Mouse (Mus musculus): ENCODE data around the gene Scarb1.

The Scarb1 gene

GRCm38 (mm10) chr5:125271531-125272203 is 69.2 kb downstream of the Scarb1 start:
- DNase-seq (ENCODE audit: low spot score in 2 of 2): peak in 1 of 2 experiments; percentile 80

GRCm38 (mm10) chr5:125270587-125271130 is 70.2 kb downstream of the Scarb1 start:
- DNase-seq (ENCODE audit: low spot score in 2 of 2): peak in 1 of 2 experiments; percentile 66

- DNase-seq (ENCODE audit: low spot score in 2 of 2): no peak
These were observed 71.1 kb downstream of the Scarb1 start for GRCm38 (mm10) chr5:125269836-125270235.

DNA sequence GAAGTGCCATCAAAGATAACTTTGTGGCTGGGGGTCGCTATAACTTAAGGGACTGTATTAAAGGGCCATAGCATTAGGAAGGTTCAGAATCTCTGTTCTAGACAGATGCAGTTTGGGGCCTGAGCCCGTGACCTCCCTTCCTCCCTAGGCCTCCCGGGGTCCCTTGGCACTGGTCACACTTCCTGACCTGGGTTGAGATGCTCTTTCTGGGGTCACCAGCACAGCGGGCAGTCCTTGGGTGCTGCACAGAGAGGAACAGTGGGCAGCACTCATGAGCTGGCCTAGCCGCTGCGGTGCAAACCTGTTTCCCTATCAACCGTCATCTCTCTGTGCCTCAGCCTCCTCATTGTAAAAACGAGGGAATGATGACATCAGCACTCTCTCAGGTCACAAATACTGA is 71.5 kb downstream of the Scarb1 start:
- DNase-seq (ENCODE audit: low spot score in 2 of 2): no peak

GRCm38 (mm10) chr5:125268033-125268765 is 72.7 kb downstream of the Scarb1 start:
- DNase-seq (ENCODE audit: low spot score in 2 of 2): peak in 1 of 2 experiments; percentile 80

GRCm38 (mm10) chr5:125267150-125267961 is 73.5 kb downstream of the Scarb1 start:
- DNase-seq (ENCODE audit: low spot score in 2 of 2): peak in 1 of 2 experiments; percentile 60

- DNase-seq (ENCODE audit: low spot score in 2 of 2): no peak
These were observed 74.8 kb downstream of the Scarb1 start for GRCm38 (mm10) chr5:125266128-125266527.

- no peak for DNase-seq (ENCODE audit: low spot score in 2 of 2)
These were observed 76.2 kb downstream of the Scarb1 start for GRCm38 (mm10) chr5:125264700-125265099.

DNA sequence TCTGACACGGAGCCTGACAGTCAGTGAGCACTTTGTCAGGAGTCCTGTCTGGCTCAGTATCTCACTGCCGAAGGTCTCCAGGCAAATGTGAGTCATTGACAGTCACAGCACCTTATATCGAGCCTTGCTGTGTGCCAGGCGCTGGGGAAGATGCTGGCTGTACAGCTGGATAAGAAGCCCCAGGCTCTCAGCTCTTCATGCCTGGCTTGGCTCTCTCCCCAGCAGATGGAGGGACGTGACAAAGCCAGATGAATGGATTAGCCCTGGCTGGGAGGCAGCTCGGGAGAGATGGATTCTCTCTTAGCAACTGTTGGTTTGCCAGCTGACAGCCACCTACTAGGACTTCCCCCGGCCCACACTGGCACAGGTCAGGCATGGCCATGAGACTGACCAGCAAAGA is 78.3 kb downstream of the Scarb1 start:
- DNase-seq (ENCODE audit: low spot score in 2 of 2): peak in 1 of 2 experiments; percentile 60

DNA sequence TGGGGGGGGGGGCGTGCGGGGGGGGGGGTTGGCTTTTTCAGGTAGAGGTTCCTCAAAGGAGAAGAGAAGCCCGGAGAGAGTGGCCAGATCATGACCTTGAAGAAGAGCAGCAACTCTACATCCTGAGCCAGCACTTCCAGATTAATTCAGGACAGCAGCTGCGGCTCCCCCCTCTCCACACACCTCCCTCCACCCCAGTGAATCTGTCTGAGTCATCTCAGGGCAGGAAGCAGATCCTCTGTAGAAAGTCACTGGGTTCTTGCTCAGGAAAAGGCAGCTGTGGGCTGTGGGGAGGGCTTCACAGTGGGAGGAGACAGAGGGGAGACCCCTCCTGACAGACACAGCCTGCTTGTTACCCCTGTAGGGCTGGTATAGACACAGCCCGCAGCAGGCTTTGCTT is 87.0 kb downstream of the Scarb1 start:
- no peak for DNase-seq (ENCODE audit: low spot score in 2 of 2)

DNA sequence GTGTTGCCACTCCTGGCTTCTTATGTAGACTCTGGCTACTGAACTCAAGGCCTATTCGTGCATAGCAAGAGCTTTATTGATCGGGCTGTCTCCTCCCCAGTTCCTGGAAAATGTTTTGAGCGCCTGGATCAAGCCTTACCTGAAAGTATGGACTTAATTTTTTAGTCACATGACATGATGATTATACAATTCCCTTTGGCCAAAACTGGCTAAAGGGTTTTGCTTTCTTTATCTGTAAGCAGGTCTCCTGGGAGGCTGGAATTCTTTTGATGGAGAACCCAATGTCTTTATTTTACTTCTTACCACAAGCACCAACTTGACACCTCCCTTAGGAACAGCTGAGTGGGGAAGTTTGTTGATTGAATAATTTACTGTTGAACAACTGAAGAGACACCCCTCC is 87.4 kb downstream of the Scarb1 start:
- no peak for DNase-seq (ENCODE audit: low spot score in 2 of 2)

DNA sequence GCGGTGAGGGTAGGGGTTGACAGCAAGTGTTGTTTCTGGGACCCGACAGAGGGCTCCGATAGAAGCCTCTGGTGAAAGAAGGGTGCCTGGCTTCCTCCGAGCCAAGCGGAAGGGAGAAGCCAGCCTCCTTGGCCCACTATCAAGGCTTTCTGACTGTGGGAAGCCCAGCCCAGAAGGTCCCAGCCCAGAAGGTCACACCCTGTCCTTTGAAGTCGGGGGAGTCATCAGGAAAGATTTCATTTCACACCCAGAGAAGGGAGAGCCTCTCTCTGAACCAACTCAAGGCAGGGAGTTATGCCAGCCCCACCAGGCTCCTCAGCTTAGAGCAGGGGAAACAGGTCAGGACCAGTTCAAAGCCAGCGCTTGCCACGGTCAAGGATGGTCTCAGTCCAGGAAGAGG is 88.2 kb downstream of the Scarb1 start:
- DNase-seq (ENCODE audit: low spot score in 2 of 2): peak in 1 of 2 experiments; percentile 36

- no peak for DNase-seq (ENCODE audit: low spot score in 2 of 2)
These were observed 88.8 kb downstream of the Scarb1 start for GRCm38 (mm10) chr5:125251885-125252615.

DNA sequence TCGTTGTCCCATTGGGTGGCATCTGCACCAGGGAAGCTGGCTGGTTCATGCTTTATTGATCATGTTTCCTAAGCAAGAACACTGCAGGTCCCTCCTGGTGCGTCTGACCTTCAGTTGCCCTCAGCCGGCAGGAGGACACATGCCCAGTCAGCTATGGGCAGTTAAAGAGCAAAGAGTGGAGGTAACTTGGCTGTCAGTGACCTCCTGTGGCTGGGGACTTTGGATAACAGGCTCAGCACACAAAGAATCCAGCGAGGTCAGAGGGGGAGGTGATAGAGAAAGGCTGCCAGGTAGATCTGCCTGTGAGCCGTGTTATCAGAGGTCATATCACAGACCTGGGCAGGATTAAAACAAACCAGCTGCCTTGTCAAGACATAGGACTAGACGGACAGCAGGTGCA is 91.7 kb downstream of the Scarb1 start:
- no peak for DNase-seq (ENCODE audit: low spot score in 2 of 2)

- no peak for DNase-seq (ENCODE audit: low spot score in 2 of 2)
These were observed 94.2 kb downstream of the Scarb1 start for GRCm38 (mm10) chr5:125246711-125247110.

- DNase-seq (ENCODE audit: low spot score in 2 of 2): peak in 1 of 2 experiments; percentile 56
These were observed 95.3 kb downstream of the Scarb1 start for GRCm38 (mm10) chr5:125245534-125246151.

DNA sequence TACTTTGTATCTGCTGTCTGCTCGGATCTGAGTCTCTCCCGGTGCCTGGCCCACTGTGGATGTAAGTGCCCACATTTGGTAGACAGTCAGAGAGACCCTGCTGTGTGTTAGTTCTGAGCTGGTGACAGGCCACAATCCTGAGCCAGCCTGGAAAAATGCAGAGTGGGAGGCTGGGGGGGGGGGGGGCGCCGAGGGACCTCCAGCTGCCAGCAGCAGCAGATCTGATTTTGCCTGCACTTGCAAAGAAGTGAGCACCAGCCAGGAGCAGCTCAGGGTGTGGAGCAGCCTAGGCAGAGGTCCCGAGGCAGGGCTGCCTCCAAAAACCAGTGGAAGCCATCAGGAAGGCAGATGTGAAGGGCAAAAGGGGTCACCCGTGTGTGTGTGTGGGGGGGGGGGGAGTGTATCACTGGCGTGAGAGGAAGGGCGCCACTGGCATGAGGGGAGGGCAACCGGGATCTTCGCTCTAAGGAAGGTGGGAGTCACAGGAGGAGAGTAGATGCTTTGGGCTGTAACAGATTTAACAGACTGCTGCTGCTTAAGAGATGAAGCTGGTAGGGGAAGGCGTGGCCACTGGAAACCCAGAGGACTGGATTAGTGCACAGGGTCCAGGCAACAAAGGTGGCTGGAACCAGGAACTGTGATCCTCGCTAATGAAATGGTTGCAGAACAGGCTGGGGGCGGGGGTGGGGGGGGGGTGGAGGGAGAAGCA is 95.9 kb downstream of the Scarb1 start:
- DNase-seq (ENCODE audit: low spot score in 2 of 2): no peak

- peak; percentile 89 to 95 for DNase-seq (ENCODE audit: low spot score in 2 of 2)
These were observed 97.0 kb downstream of the Scarb1 start for GRCm38 (mm10) chr5:125243928-125244327.

GRCm38 (mm10) chr5:125242111-125242510 is 98.8 kb downstream of the Scarb1 start:
- no peak for DNase-seq (ENCODE audit: low spot score in 2 of 2)

DNA sequence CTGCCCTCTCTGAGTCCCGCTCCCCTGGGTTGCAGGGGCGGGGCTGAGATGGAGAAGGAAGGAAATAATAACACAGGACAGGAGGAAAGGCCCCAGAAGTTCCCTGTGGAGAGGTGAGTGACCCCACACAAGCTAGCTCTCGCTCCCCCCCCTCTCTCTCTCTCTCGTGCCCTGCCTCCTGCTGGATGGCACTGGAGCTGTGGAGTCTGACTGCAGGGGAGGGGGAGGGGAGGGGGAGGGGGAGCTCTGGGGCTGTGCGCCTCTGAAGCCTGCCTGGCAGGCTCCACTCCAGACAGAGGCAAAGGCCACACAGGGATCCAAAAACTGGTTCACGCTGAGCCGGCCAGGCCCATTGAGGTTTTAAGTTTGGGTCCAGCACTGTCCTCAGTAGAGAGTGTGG is 99.3 kb downstream of the Scarb1 start:
- DNase-seq (ENCODE audit: low spot score in 2 of 2): no peak
